Mouse (Mus musculus): ENCODE measurements around the gene Ttll13.

Gene Ttll13

DNA sequence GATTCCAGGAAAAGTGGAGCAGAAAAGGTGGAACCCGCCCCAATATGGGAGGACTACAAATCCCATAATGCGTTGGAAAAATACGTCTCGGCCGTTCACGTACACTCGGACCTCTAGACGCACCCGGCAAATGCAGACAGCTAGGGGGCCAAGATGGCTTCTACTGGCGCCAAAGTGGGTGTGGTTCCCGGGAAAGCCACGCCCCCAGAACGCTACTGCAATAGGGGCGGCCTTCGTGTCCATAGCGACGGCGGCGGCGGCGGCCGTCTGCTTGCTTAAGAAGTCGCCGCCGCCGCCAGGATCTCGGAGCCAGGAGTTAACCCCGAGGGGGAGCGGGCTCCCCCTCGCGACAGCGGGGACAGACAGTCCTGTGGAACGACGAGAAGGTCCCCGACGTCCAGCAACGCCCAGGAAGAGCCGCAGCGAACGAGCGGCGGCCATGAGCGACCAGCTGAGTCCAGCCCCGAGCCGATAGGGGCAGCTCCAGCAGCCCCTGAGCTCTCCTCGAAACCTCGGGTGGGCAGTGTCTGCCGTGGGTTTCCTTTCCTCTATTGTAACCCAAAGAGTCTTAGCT, at the start of gene Ttll13:
TSS of gene Ttll13 (plus strand) at position 229 of the 574 bp plus-strand sequence.
- peak; percentile 98 for DNase-seq (ENCODE audit: low spot score in 2 of 2)

DNA sequence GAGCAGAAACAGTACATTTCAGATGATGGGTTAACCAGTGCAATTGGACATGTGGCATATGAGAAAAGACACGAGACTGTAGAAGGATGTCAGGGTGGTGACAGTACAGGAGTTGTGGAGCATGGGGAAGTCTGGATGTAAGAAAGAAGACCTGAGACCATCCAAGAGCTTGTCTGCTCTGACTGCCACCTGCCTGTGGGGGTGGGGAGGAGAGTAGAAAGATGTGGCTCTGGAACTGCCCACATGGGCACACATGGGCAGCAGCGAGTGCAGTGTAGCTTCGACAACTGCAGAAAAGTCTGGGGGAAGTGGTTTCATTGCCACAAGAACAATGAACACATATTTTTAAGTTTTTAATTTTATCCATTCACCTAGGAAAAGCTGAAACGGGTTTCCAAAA, 48.8 kb upstream of the Ttll13 start:
- DNase-seq (ENCODE audit: low spot score in 2 of 2): peak; percentile 66 to 80

- DNase-seq (ENCODE audit: low spot score in 2 of 2): peak; percentile 82 to 91
Measured at GRCm38 (mm10) chr7:80197941-80198778, 48.0 kb upstream of the Ttll13 start.

DNA sequence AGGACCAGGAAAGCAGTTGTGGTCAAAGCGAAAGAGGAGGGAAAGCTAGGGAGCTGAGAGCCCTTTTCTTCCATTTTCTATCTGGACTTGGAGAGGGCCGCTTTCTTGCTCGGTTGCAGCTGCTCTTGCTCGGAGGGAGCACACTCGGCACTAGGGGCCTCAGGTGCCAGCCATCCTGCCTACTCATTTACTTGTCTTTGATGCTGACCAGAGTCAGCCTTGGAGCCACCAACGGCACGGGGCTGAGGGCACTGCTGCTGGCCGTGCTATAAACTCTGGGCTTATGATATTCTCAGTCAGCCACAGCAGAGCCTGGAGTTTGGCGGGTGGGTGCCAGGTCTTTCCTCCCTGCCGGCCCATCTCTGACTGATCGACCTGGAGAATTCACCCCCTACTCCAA, 47.3 kb upstream of the Ttll13 start:
- DNase-seq (ENCODE audit: low spot score in 2 of 2): peak; percentile 48 to 81

- peak in 1 of 2 experiments; percentile 70 for DNase-seq (ENCODE audit: low spot score in 2 of 2)
Measured at GRCm38 (mm10) chr7:80199286-80199685, 46.9 kb upstream of the Ttll13 start.

GRCm38 (mm10) chr7:80199851-80200587, 46.2 kb upstream of the Ttll13 start:
- DNase-seq (ENCODE audit: low spot score in 2 of 2): peak in 1 of 2 experiments; percentile 67

DNA sequence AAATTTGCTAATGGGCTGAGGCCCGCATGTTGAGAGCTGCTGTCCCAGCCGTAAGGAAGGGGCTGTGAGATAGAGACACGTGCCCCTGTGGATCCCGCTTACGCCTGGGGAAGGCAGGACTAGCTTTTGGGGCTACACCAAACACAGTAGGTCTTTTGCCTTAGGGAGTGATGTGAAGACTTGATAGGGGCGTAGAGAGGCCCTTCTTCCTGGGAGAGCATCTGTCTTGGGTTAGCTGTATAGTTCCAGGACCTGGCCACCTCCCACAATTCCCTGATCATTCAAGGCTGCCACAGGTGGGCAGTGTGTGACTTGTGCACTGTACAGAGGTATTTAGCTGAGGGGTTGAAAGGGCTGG, 45.6 kb upstream of the Ttll13 start:
- peak in 1 of 2 experiments; percentile 66 for DNase-seq (ENCODE audit: low spot score in 2 of 2)

GRCm38 (mm10) chr7:80200963-80201539, 45.1 kb upstream of the Ttll13 start:
- DNase-seq (ENCODE audit: low spot score in 2 of 2): no peak

DNA sequence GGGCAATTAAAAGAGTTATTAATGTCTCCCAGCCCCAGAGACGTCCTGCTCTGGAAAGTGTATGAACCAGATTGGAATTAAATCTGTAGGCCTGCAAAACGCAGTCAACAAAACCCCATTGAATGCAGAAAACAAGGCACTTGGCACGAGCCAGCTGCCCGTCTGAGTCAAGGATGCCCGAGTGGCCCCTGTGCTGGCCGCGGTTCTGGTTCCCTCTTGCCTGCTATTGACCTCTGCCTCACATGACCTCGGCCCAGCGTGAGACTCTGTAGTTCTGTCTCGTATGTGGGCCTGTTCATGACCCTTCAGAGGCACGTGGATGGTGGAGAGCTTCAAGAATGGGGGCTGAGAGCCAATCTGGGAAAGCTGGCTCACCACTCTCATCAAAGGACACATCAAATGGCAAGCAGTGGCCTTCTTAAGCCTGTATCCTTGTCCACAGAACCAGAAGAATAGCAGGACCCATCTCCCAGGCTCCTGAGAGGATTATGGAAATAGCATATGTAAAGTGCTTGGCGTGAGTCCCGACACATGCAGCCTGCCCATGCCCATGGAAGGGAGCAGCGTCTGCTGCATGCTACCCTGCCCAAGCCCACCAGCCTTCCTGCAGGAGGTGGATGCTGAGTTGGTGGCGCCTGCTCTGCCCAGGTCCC, 44.2 kb upstream of the Ttll13 start:
- DNase-seq (ENCODE audit: low spot score in 2 of 2): no peak

DNA sequence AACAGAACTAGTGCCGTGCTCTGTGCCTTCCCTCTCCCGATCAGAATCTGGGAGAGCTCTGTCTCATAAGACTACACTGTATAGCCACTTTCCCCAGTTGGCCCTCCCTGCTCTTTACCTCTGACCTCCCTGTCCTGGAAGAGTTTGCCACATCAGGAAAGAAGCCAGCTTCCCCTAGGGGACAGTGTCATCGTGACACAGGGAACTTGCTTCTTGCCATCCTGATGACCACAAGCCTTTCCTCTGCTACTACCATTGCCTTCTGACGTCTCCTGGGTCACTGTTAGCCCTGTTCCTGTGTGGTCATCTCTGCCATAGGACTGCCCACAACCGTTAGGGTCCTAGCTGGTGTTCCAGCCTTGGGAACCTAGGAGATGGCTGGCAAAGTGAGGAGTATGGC, 43.2 kb upstream of the Ttll13 start:
- no peak for DNase-seq (ENCODE audit: low spot score in 2 of 2)

DNA sequence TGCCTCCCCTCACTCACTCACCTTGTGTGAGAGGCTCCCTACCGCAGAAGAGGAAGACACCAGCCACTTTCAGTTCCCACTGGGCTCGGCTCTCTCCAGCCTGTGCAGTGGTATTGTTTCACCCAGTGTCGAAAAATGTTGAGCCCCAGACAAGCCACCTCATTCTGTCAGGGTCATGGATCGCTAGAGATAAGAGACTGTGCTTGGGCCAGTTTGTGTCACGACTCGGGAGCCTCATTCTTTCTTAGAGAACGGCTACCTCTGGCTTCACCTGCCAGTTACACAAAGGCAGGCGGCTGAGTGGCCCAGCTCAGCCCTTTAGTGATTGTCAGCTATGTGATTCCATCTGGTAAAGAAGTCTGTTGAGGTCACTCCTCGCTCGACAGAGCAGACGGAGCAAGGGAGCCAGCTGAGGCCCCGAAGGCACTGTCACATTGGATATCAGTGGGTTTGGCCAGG, 42.5 kb upstream of the Ttll13 start:
- DNase-seq (ENCODE audit: low spot score in 2 of 2): peak; percentile 66 to 82

DNA sequence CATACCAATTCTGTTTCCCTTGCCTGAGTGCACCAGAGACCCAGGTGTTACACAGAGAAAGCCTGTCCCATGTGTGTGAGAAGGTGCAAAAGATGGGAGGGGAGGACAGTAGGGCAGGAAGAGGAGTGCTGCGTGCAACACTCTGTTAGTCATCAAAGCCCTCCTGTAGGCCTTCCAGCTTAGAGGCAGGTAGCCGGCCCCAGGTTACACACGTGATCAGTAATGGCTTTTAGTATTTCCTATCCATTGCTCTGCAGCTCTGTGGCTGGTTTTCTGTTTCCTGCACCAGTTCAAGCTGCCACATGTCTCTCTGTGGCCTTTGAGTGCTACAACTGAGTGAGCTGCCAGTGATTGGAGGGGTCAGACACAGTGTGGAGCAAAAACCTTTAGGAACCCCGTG, 41.8 kb upstream of the Ttll13 start:
- DNase-seq (ENCODE audit: low spot score in 2 of 2): no peak

GRCm38 (mm10) chr7:80204961-80205360, 41.2 kb upstream of the Ttll13 start:
- DNase-seq (ENCODE audit: low spot score in 2 of 2): peak in 1 of 2 experiments; percentile 50

DNA sequence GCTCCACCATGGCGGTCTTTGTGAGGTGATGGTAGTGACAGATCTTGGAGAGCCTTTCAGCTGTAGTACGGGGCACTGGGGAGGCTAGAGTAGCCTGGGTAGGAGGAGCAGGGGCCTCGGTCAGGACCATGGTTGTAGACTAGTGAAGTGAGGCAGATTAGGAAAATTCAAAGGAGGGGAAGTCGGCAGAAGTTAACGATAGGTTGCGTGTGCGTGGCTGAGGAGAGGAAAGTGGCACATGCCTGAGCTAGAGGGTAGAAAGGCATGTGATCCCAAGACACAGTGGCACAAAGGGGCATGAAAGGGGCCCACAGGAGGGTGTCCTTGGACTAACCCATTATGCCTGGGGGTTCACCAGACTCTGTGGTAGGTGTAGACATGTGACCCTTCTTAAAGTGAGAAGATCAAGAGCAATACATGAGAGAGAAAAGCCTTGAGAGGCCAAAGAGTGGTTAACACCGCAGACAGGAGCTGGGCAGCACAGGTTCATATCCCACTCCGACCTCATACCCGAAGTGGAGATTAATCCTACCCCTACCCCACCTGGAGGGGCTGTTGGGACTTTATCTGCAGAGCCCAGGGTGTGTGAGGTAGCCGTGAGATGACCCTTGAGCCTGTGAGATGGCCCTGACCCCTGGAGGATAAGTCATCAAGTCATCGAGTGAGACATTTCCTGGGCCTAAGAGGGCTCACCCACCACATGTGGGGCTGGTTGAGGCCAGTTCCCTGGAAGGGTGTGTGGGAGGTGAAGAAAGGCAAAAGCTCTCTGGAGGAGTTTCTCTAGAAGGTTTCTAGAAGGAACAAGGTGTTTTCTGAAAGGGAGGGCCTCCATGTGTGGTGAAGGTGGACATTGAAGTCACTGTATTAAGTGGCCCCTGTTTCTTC, 40.2 kb upstream of the Ttll13 start:
- no peak for DNase-seq (ENCODE audit: low spot score in 2 of 2)

DNA sequence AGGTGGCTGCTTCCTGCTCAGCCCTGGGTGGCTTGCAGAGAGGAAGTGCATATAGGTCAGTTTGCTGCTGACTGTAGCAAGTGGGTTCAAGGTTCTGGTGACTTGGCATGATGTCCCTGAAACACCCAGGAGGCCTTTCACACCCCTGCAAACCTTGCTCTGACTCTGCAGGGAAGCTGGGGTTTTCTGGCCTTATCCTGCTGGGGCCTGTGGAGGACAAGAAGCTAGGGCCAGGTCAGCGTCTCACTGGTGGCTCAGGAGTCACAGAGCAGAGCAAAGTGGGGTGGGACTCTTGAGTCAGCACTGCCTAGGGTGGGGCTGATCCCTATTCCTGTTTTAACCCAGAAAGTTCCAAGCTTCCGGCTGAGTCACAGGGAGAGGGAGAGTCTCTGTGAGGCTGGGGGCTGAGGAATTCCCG, 38.9 kb upstream of the Ttll13 start:
- DNase-seq (ENCODE audit: low spot score in 2 of 2): peak; percentile 53 to 81

GRCm38 (mm10) chr7:80208026-80208642, 38.0 kb upstream of the Ttll13 start:
- peak; percentile 62 to 81 for DNase-seq (ENCODE audit: low spot score in 2 of 2)

GRCm38 (mm10) chr7:80208738-80209430, 37.3 kb upstream of the Ttll13 start:
- DNase-seq (ENCODE audit: low spot score in 2 of 2): peak; percentile 91 to 92

- peak; percentile 70 to 86 for DNase-seq (ENCODE audit: low spot score in 2 of 2)
Measured at GRCm38 (mm10) chr7:80209669-80210068, 36.5 kb upstream of the Ttll13 start.

DNA sequence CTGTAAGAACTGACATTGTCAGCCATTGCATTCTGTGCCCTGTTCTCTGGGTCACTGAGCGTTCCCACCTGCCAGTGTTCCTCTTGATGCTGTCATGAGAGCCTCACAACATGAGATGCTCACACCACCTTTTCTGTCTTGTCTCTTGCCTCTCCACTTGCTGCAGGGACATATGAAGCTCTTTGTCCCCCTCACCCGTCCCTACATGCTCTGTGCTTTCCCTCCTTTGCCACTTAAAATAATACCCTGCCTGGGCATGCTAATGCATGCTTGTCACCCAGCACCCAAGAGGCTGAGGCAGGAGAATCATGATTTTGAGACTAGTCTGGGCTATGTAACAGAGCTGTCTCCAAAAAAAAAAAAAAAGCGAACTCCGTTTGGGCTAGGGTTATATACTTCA, 35.2 kb upstream of the Ttll13 start:
- peak in 1 of 2 experiments; percentile 60 for DNase-seq (ENCODE audit: low spot score in 2 of 2)
